Mouse (Mus musculus): ENCODE measurements at regions not wholly inside any gene's neighbourhood (a gene's known extent, or its start where the extent isn't known, plus 50 kb on each side); places are given as distances from the start of the nearest gene placed in this dataset.

DNA sequence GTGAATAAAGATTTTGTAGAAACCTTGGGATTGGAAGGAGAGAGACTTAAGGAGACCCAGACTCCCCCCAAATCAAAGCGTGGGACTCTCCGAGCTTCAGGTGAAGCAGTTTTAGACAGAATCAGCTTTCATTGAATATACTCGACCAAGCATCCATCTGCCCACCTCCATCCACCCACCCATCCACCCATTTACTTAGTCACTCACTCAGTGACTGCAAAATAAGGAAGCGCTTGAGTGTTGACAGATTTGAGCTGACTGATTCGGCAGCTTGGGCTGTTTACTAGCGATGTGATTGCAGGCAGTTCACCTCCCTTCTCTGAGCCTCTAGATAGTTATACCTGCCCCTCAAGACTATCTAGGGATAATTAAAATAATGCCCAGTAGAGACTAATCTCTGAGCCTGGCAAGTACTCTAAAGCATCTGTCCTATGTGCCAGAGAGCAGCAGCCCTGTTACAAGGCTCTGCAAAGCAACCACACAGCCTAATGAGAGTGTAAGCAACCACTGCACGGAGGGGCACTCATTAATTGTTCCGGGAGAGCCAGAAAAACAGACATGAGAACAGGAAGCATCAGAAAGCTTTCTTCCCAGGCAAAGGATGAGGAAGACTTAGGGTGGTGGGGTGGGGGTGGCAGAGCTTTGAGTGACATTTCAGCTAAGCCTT, 151.9 kb upstream of the Rybp start:
- peak overlapping the region; percentile 45 for H3K4me2 ChIP-seq (ENCODE audit: low read depth, low read length, severe bottlenecking)
- DNase-seq (ENCODE audit: low spot score) (no peak), ATAC-seq (replicated peaks; ENCODE audit: low FRiP score) (no peak)
- H3K9me3 ChIP-seq (ENCODE audit: control insufficient read depth, low read length), result no peaks in the 10 kb centered on the region
- WGBS, result 8% methylated on average over 8 of the region's 8 CpGs
- peaks cover 21% of the 10 kb centered on the region for H3K27me3 ChIP-seq (ENCODE audit: control insufficient read depth, insufficient read depth, low read length)
- peaks cover 10% of the 10 kb centered on the region for H3K4me1 ChIP-seq (replicated peaks; ENCODE audit: control insufficient read depth, insufficient read depth, low read length)
- H3K36me3 ChIP-seq (ENCODE audit: control insufficient read depth, insufficient read depth, low read length), result no peaks in the 10 kb centered on the region
- no peak overlapping the region for H3K27ac ChIP-seq (ENCODE audit: low read depth, low read length)
- peak overlapping the region; percentile 12; the same call in 1 of the 2 replicates for H3K4me3 ChIP-seq (ENCODE audit: low read depth, low read length)
- peak overlapping the region; percentile 20; the same call in 1 of the 2 replicates for H3K9ac ChIP-seq (ENCODE audit: low read length)

DNA sequence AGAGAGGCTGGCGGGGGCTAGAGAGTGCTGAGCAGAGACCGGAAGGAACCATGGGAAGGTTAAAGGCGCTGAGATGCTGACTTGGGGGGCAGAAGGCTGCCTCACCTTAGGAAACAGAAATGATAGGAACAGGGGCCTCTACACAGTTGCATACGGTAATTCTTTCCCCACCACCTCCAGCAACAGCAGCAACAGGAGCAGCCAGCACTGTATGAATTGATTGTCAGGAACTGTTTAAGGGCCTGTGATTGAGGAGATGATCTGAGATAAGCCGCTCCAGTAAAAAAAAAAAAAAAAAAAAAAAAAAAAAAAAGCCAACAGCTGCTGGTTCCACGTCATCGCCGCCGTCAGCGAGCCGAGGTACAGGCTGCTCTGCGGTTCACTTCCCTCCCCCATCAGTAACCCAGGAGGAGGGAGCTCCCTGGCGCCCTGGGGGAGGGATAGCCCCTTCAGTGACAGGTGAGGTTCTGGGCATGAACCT, 151.3 kb upstream of the Rybp start:
- DNase-seq (ENCODE audit: low spot score) (no peak), ATAC-seq (replicated peaks; ENCODE audit: low FRiP score) (peak; percentile 68)
- H3K27ac ChIP-seq (ENCODE audit: low read depth, low read length), result no peak overlapping the region
- no peaks in the 10 kb centered on the region for H3K36me3 ChIP-seq (ENCODE audit: control insufficient read depth, insufficient read depth, low read length)
- peaks cover 10% of the 10 kb centered on the region for H3K4me1 ChIP-seq (replicated peaks; ENCODE audit: control insufficient read depth, insufficient read depth, low read length)
- peak overlapping the region; percentile 12 for H3K4me3 ChIP-seq (ENCODE audit: low read depth, low read length)
- peak overlapping the region; percentile 20; the same call in 1 of the 2 replicates for H3K9ac ChIP-seq (ENCODE audit: low read length)
- no peaks in the 10 kb centered on the region; the same call in 1 of the 2 replicates for H3K9me3 ChIP-seq (ENCODE audit: control insufficient read depth, low read length)
- H3K4me2 ChIP-seq (ENCODE audit: low read depth, low read length, severe bottlenecking), result peak overlapping the region; percentile 45
- H3K27me3 ChIP-seq (ENCODE audit: control insufficient read depth, insufficient read depth, low read length), result peaks cover 21% of the 10 kb centered on the region
- 0% methylated on average over 13 of the region's 13 CpGs for WGBS

DNA sequence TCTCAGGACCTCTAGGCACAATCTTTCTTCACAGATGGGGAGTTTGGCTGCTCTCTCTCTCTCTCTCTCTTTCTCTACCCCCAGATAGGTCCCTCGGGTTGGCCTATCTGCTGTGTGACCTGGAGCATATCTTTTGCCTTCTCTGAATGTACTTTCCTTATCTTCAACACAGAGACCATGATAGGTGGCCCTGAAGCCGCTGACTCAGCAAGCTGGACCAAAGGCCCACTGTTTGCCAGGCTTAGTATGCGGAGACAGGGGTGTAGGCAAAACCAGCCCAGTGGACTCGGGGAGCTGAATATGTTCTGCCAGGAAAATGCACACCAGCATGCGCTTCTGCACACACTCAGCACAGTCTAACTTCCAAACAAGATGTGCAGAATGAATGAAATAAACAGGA, 150.7 kb upstream of the Rybp start:
- Histone ChIP-seq H3K9ac (ENCODE audit: low read length) (no peak overlapping the region; the same call in 1 of the 2 replicates), H3K9me3 (ENCODE audit: control insufficient read depth, low read length) (no peaks in the 10 kb centered on the region; the same call in 1 of the 2 replicates), H3K27ac (ENCODE audit: low read depth, low read length) (no peak overlapping the region), H3K36me3 (ENCODE audit: control insufficient read depth, insufficient read depth, low read length) (no peaks in the 10 kb centered on the region), H3K27me3 (ENCODE audit: control insufficient read depth, insufficient read depth, low read length) (peaks cover 21% of the 10 kb centered on the region), H3K4me2 (ENCODE audit: low read depth, low read length, severe bottlenecking) (no peak overlapping the region; the same call in 1 of the 2 replicates), H3K4me1 (replicated peaks; ENCODE audit: control insufficient read depth, insufficient read depth, low read length) (peaks cover 12% of the 10 kb centered on the region), H3K4me3 (ENCODE audit: low read depth, low read length) (no peak overlapping the region)
- DNase-seq (ENCODE audit: low spot score), result no peak
- no peak for ATAC-seq (replicated peaks; ENCODE audit: low FRiP score)
- 33% methylated on average over 5 of the region's 5 CpGs for WGBS

DNA sequence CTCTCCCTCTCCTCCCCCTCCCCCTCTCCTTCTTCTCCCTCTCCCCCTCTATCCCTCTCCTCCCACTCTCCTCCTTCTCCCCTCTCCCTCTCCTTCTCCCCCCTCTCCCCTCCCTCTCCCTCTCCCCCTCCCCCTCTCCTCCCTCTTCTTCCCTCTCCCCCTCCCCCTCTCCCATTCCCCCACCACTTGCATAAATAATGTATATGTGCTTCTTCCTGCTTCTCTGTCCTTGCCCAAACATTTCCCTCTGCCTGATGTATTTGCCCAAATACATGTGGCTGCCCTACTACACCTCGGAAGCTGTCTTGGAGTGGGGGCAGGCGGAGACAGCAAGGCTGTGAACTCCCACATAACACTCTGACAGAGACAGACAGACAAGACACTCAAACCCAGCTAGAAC, 149.2 kb upstream of the Rybp start:
- DNase-seq (ENCODE audit: low spot score) (no peak), ATAC-seq (replicated peaks; ENCODE audit: low FRiP score) (no peak)
- H3K27ac ChIP-seq (ENCODE audit: low read depth, low read length), result no peak overlapping the region
- no peak overlapping the region for H3K9ac ChIP-seq (ENCODE audit: low read length)
- no peaks in the 10 kb centered on the region for H3K36me3 ChIP-seq (ENCODE audit: control insufficient read depth, insufficient read depth, low read length)
- no peak overlapping the region for H3K4me3 ChIP-seq (ENCODE audit: low read depth, low read length)
- WGBS, result 71% methylated on average over 2 of the region's 2 CpGs
- H3K4me1 ChIP-seq (replicated peaks; ENCODE audit: control insufficient read depth, insufficient read depth, low read length), result peaks cover 16% of the 10 kb centered on the region
- peaks cover 25% of the 10 kb centered on the region for H3K27me3 ChIP-seq (ENCODE audit: control insufficient read depth, insufficient read depth, low read length)
- no peaks in the 10 kb centered on the region; the same call in 1 of the 2 replicates for H3K9me3 ChIP-seq (ENCODE audit: control insufficient read depth, low read length)
- H3K4me2 ChIP-seq (ENCODE audit: low read depth, low read length, severe bottlenecking), result no peak overlapping the region

DNA sequence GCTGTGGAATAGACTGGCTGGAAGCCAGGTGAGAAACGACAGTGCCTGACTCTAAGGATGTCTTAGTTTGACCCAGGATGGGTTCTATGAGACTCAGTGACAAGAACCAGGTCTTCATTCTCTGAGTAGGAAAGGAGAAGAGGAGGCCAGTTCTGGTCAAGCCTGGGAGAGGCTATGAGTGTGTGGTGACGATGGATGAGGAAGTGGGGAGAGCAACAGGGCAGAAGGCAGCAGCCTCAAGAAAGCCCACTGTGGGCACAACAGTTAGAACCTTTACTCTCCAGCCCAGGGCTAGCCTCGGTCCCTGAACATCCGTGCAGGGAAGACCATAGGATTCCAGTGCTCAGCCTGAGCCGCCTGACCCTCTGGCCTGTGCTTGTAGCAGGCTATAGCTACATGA, 147.9 kb upstream of the Rybp start:
- Histone ChIP-seq H3K4me1 (replicated peaks; ENCODE audit: control insufficient read depth, insufficient read depth, low read length) (peaks cover 16% of the 10 kb centered on the region), H3K9ac (ENCODE audit: low read length) (no peak overlapping the region), H3K4me2 (ENCODE audit: low read depth, low read length, severe bottlenecking) (no peak overlapping the region), H3K9me3 (ENCODE audit: control insufficient read depth, low read length) (no peaks in the 10 kb centered on the region; the same call in 1 of the 2 replicates), H3K4me3 (ENCODE audit: low read depth, low read length) (no peak overlapping the region), H3K27me3 (ENCODE audit: control insufficient read depth, insufficient read depth, low read length) (peaks cover 30% of the 10 kb centered on the region), H3K27ac (ENCODE audit: low read depth, low read length) (no peak overlapping the region), H3K36me3 (ENCODE audit: control insufficient read depth, insufficient read depth, low read length) (no peaks in the 10 kb centered on the region)
- no peak for ATAC-seq (replicated peaks; ENCODE audit: low FRiP score)
- no peak for DNase-seq (ENCODE audit: low spot score)
- WGBS, result 65% methylated on average over 5 of the region's 5 CpGs

DNA sequence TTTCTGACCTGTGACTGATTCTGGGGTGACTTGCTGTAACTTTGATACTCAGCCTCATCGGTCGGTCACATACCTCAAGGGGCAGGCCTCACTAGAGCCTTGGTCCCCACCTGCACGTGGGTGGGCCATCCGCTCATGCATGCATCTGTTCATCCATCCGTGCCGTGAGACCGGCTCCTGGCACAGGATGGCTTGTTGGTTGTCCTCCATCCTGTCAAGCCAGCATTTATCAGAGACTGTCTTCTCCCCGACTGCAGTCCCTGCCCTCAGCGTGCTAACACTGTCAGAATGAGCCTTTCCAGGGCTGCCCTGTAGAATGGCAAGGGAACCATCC, 146.2 kb upstream of the Rybp start:
- WGBS, result 19% methylated on average over 9 of the region's 9 CpGs
- peaks cover 44% of the 10 kb centered on the region for H3K27me3 ChIP-seq (ENCODE audit: control insufficient read depth, insufficient read depth, low read length)
- no peak for ATAC-seq (replicated peaks; ENCODE audit: low FRiP score)

DNA sequence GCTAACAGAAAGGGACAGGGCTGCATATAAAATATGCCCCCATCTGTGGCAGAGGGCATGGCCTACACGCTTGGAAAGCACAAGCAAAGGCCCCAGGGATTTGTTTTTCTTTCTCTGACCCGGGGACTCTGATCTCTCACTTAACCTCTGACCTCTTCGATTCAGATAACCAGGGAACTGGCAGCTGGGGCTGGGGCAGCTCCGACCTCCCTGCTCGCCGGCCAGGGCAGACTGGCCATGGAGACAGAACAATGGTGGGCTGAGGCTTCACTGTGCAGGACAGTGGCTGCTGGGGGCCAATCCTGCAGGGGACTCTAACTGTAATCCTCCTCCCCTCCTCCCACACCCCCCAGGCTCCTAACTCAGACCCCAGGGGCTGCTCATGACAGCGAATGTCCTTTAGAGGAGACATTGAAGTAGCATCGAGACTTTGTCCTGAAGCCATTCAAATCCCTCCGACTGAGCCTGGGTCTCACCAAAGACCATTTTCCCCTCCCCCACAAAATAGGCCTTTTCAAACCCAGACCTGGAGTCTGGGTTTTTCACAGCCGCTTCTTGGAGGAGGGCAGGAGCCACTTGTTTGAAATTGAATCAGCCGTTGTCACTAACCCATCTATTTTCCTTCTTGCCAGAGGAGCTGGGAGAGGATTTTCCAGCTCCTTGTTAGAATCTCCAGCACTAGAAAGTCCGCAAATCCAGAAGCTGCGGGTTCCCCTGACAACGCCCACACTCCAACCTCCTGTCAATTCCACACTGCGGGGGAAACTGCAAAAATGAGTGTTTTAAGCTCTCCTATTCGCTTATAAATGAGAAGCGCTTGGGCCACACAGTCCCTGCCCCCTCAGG, 145.6 kb upstream of the Rybp start:
- H3K27me3 ChIP-seq (ENCODE audit: control insufficient read depth, insufficient read depth, low read length), result peaks cover 48% of the 10 kb centered on the region
- H3K9me3 ChIP-seq (ENCODE audit: control insufficient read depth, low read length), result no peaks in the 10 kb centered on the region; the same call in 1 of the 2 replicates
- no peaks in the 10 kb centered on the region for H3K36me3 ChIP-seq (ENCODE audit: control insufficient read depth, insufficient read depth, low read length)
- WGBS, result 10% methylated on average over 17 of the region's 17 CpGs
- ATAC-seq (replicated peaks; ENCODE audit: low FRiP score), result peak; percentile 80
- H3K27ac ChIP-seq (ENCODE audit: low read depth, low read length), result no peak overlapping the region
- no peak overlapping the region for H3K4me3 ChIP-seq (ENCODE audit: low read depth, low read length)
- H3K9ac ChIP-seq (ENCODE audit: low read length), result no peak overlapping the region
- no peak overlapping the region for H3K4me2 ChIP-seq (ENCODE audit: low read depth, low read length, severe bottlenecking)
- no peak for DNase-seq (ENCODE audit: low spot score)
- H3K4me1 ChIP-seq (replicated peaks; ENCODE audit: control insufficient read depth, insufficient read depth, low read length), result peaks cover 7% of the 10 kb centered on the region

More for the DNA sequence above, 146.2 kb upstream of the Rybp start:
- Histone ChIP-seq H3K4me1 (replicated peaks; ENCODE audit: control insufficient read depth, insufficient read depth, low read length) (peaks cover 10% of the 10 kb centered on the region), H3K4me2 (ENCODE audit: low read depth, low read length, severe bottlenecking) (no peak overlapping the region), H3K4me3 (ENCODE audit: low read depth, low read length) (no peak overlapping the region), H3K9me3 (ENCODE audit: control insufficient read depth, low read length) (no peaks in the 10 kb centered on the region; the same call in 1 of the 2 replicates), H3K9ac (ENCODE audit: low read length) (no peak overlapping the region), H3K36me3 (ENCODE audit: control insufficient read depth, insufficient read depth, low read length) (no peaks in the 10 kb centered on the region), H3K27ac (ENCODE audit: low read depth, low read length) (no peak overlapping the region)
- DNase-seq (ENCODE audit: low spot score), result no peak

DNA sequence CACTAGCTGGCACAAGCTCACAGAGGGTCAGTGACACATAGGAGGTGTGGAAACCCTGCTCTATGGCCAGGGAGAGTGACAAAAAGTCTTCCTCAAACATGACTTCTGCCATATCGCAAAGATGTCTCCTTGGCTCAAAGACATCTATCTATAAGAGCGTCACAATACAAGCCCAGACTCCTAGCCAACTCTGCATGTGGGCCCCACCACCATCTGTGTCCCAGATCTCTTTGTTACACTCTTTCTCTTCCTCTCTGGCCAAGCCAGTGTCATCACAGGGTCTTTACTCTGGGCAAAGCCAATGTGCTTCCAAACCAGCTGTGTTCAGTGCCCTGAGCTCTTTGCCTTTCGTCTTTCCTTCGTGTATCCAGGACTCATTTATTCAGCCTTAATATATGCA, 143.0 kb upstream of the Rybp start:
- Histone ChIP-seq H3K4me1 (replicated peaks; ENCODE audit: control insufficient read depth, insufficient read depth, low read length) (peaks cover 7% of the 10 kb centered on the region), H3K4me2 (ENCODE audit: low read depth, low read length, severe bottlenecking) (no peak overlapping the region), H3K36me3 (ENCODE audit: control insufficient read depth, insufficient read depth, low read length) (no peaks in the 10 kb centered on the region), H3K9ac (ENCODE audit: low read length) (no peak overlapping the region), H3K9me3 (ENCODE audit: control insufficient read depth, low read length) (no peaks in the 10 kb centered on the region; the same call in 1 of the 2 replicates), H3K27me3 (ENCODE audit: control insufficient read depth, insufficient read depth, low read length) (peaks cover 40% of the 10 kb centered on the region), H3K27ac (ENCODE audit: low read depth, low read length) (no peak overlapping the region), H3K4me3 (ENCODE audit: low read depth, low read length) (no peak overlapping the region)
- 82% methylated on average over 4 of the region's 4 CpGs for WGBS
- ATAC-seq (replicated peaks; ENCODE audit: low FRiP score) (no peak), DNase-seq (ENCODE audit: low spot score) (no peak)

Data from forebrain, embryonic 11.5 days (tissue).